ENCODE assay signal across 8 mouse cellular contexts in genomic region chr9:57629118-57629874, GRCm38 (mm10). TPM values are rescaled to one million over a fixed set of nuclear protein-coding genes. Genes with fewer than 3 reads are reported as not detected.
DNase-seq lines count a peak whose midpoint lies in the region; ATAC-seq and TF ChIP-seq lines count a peak whose summit lies in the region.

No protein-coding gene starts in this region.

- DNase-seq in CD4-positive, CD25-positive, alpha-beta regulatory T cell, adult 2 months (ENCODE audit: low read depth, low spot score), result peak; percentile 91
- DNase-seq in brain, adult 2 months (ENCODE audit: low read depth, low spot score), result peak; percentile 80
- peak; percentile 80 for DNase-seq in kidney, postnatal 14 days
- DNase-seq in liver, postnatal 0 days, result peak; percentile 88
- peak; percentile 49 for DNase-seq in testis, postnatal 14 days (ENCODE audit: low spot score)

- H3K4me1 ChIP-seq in heart, embryonic 16.5 days (ENCODE audit: control insufficient read depth, insufficient read depth, low read length), result peaks cover 9% of the 10 kb centered on the region
- peaks cover 6% of the 10 kb centered on the region for H3K4me1 ChIP-seq in liver, postnatal 0 days (ENCODE audit: insufficient read depth)
- no peaks in the 10 kb centered on the region for H3K4me1 ChIP-seq in neural tube, embryonic 14.5 days (ENCODE audit: control insufficient read depth, insufficient read depth, low read length)

- no peak for TF ChIP-seq EP300 in liver, postnatal 0 days (IDR thresholded peaks at IDR 0.05; ENCODE audit: low read depth)

- ATAC-seq in erythroid progenitor cell, adult 5-6 weeks (replicated peaks; ENCODE audit: low FRiP score, poor library complexity, severe bottlenecking), result peak; percentile 62
- ATAC-seq in heart, embryonic 16.5 days (replicated peaks; ENCODE audit: extremely low read depth, insufficient read depth, low FRiP score), result peak; percentile 68
- peak; percentile 68 for ATAC-seq in liver, postnatal 0 days
- peak; percentile 75 for ATAC-seq in neural tube, embryonic 14.5 days (ENCODE audit: low read depth)

- no peaks in the 10 kb centered on the region for H3K27me3 ChIP-seq in heart, embryonic 16.5 days (ENCODE audit: control insufficient read depth, insufficient read depth, low read length)
- no peaks in the 10 kb centered on the region for H3K27me3 ChIP-seq in liver, postnatal 0 days (ENCODE audit: insufficient read depth, low read length)
- no peaks in the 10 kb centered on the region for H3K27me3 ChIP-seq in neural tube, embryonic 14.5 days (ENCODE audit: control insufficient read depth, insufficient read depth, low read length)

- H3K9me3 ChIP-seq in heart, embryonic 16.5 days (replicated peaks; ENCODE audit: control insufficient read depth, low read length), result no peaks in the 10 kb centered on the region
- H3K9me3 ChIP-seq in liver, postnatal 0 days (ENCODE audit: low read length), result no peaks in the 10 kb centered on the region
- H3K9me3 ChIP-seq in neural tube, embryonic 14.5 days (ENCODE audit: control insufficient read depth, low read length), result no peaks in the 10 kb centered on the region

- no peak overlapping the region for H3K9ac ChIP-seq in heart, embryonic 16.5 days (ENCODE audit: low read length)
- no peak overlapping the region for H3K9ac ChIP-seq in liver, postnatal 0 days (replicated peaks)
- no peak overlapping the region for H3K9ac ChIP-seq in neural tube, embryonic 14.5 days (replicated peaks; ENCODE audit: low read depth, low read length)

- 65% methylated on average over 14 of the region's 14 CpGs for WGBS in heart, embryonic 16.5 days
- 59% methylated on average over 14 of the region's 14 CpGs for WGBS in liver, postnatal 0 days (ENCODE audit: insufficient replicate concordance)
- WGBS in neural tube, embryonic 14.5 days, result 68% methylated on average over 14 of the region's 14 CpGs

- no peak overlapping the region for H3K4me2 ChIP-seq in heart, embryonic 16.5 days (ENCODE audit: low read depth, low read length)
- no peak overlapping the region for H3K4me2 ChIP-seq in liver, postnatal 0 days (ENCODE audit: low read depth, low read length)
- no peak overlapping the region for H3K4me2 ChIP-seq in neural tube, embryonic 14.5 days (ENCODE audit: low read depth, low read length)

- H3K4me3 ChIP-seq in heart, embryonic 16.5 days (ENCODE audit: low read length), result no peak overlapping the region
- H3K4me3 ChIP-seq in liver, postnatal 0 days (ENCODE audit: low read depth, low read length), result no peak overlapping the region
- no peak overlapping the region for H3K4me3 ChIP-seq in neural tube, embryonic 14.5 days (ENCODE audit: low read depth, low read length)

- H3K27ac ChIP-seq in heart, embryonic 16.5 days (ENCODE audit: low read length), result no peak overlapping the region
- H3K27ac ChIP-seq in liver, postnatal 0 days (ENCODE audit: low read depth), result peak overlapping the region; percentile 11; the same call in 1 of the 2 replicates
- H3K27ac ChIP-seq in neural tube, embryonic 14.5 days (ENCODE audit: low read depth, low read length), result no peak overlapping the region

- peaks cover 35% of the 10 kb centered on the region for H3K36me3 ChIP-seq in heart, embryonic 16.5 days (ENCODE audit: control insufficient read depth, insufficient read depth)
- peaks cover 69% of the 10 kb centered on the region for H3K36me3 ChIP-seq in liver, postnatal 0 days (replicated peaks; ENCODE audit: insufficient read depth, low read length)
- peaks cover 54% of the 10 kb centered on the region for H3K36me3 ChIP-seq in neural tube, embryonic 14.5 days (ENCODE audit: control insufficient read depth, insufficient read depth, low read length)

- TF ChIP-seq CTCF in liver, postnatal 0 days (IDR thresholded peaks at IDR 0.05; ENCODE audit: low read depth), result peak; percentile 99

RNA-seq across cellular contexts. Expression of gene Lman1l, which starts 8.7 kb away (rescaled TPM):
- not detected in 2 replicates for total RNA-seq in erythroid progenitor cell, adult 5-6 weeks (2015; ENCODE audit: low replicate concordance)
- total RNA-seq in erythroid progenitor cell, adult 5-6 weeks (2017; ENCODE audit: low replicate concordance), result not detected in 2 replicates
- polyA plus RNA-seq in heart, embryonic 16.5 days (2015; fragmentation: Nextera tagmentation; extraction: Ambion mirVana), result 0.11 TPM in 1 of 2 replicates, not detected in the other
- polyA plus RNA-seq in liver, postnatal 0 days (2015; fragmentation: Nextera tagmentation; extraction: Ambion mirVana), result not detected in 2 replicates
- polyA plus RNA-seq in neural tube, embryonic 14.5 days (2014; fragmentation: Nextera tagmentation; extraction: Ambion mirVana), result not detected in 2 replicates

RNA-seq across cellular contexts. Expression of gene Cplx3, which starts 23.2 kb away (rescaled TPM):
- total RNA-seq in erythroid progenitor cell, adult 5-6 weeks (2015; ENCODE audit: low replicate concordance), result not detected in 2 replicates
- total RNA-seq in erythroid progenitor cell, adult 5-6 weeks (2017; ENCODE audit: low replicate concordance), result not detected in 2 replicates
- polyA plus RNA-seq in heart, embryonic 16.5 days (2015; fragmentation: Nextera tagmentation; extraction: Ambion mirVana), result not detected in 2 replicates
- not detected in 2 replicates for polyA plus RNA-seq in liver, postnatal 0 days (2015; fragmentation: Nextera tagmentation; extraction: Ambion mirVana)
- 0.13 TPM in 1 of 2 replicates, not detected in the other for polyA plus RNA-seq in neural tube, embryonic 14.5 days (2014; fragmentation: Nextera tagmentation; extraction: Ambion mirVana)

RNA-seq across cellular contexts. Expression of gene Csk, which starts 24.1 kb away (rescaled TPM):
- 34.6 and 46.1 TPM in 2 replicates for total RNA-seq in erythroid progenitor cell, adult 5-6 weeks (2015; ENCODE audit: low replicate concordance)
- total RNA-seq in erythroid progenitor cell, adult 5-6 weeks (2017; ENCODE audit: low replicate concordance), result 46.2 and 46.5 TPM in 2 replicates
- 20.4 and 29.9 TPM in 2 replicates for polyA plus RNA-seq in heart, embryonic 16.5 days (2015; fragmentation: Nextera tagmentation; extraction: Ambion mirVana)
- 13.6 and 15.5 TPM in 2 replicates for polyA plus RNA-seq in liver, postnatal 0 days (2015; fragmentation: Nextera tagmentation; extraction: Ambion mirVana)
- 33.4 and 46.2 TPM in 2 replicates for polyA plus RNA-seq in neural tube, embryonic 14.5 days (2014; fragmentation: Nextera tagmentation; extraction: Ambion mirVana)

RNA-seq across cellular contexts. Expression of gene Ulk3, which starts 40.0 kb away (rescaled TPM):
- total RNA-seq in erythroid progenitor cell, adult 5-6 weeks (2015; ENCODE audit: low replicate concordance), result 1.1 and 3.4 TPM in 2 replicates
- total RNA-seq in erythroid progenitor cell, adult 5-6 weeks (2017; ENCODE audit: low replicate concordance), result 0.98 and 5.9 TPM in 2 replicates
- 17.9 and 20.1 TPM in 2 replicates for polyA plus RNA-seq in heart, embryonic 16.5 days (2015; fragmentation: Nextera tagmentation; extraction: Ambion mirVana)
- polyA plus RNA-seq in liver, postnatal 0 days (2015; fragmentation: Nextera tagmentation; extraction: Ambion mirVana), result 3.6 and 3.7 TPM in 2 replicates
- 26.1 and 28.4 TPM in 2 replicates for polyA plus RNA-seq in neural tube, embryonic 14.5 days (2014; fragmentation: Nextera tagmentation; extraction: Ambion mirVana)

RNA-seq across cellular contexts. Expression of gene Cyp1a2, which starts 54.2 kb away (rescaled TPM):
- total RNA-seq in erythroid progenitor cell, adult 5-6 weeks (2015; ENCODE audit: low replicate concordance), result not detected in 2 replicates
- not detected in 2 replicates for total RNA-seq in erythroid progenitor cell, adult 5-6 weeks (2017; ENCODE audit: low replicate concordance)
- polyA plus RNA-seq in heart, embryonic 16.5 days (2015; fragmentation: Nextera tagmentation; extraction: Ambion mirVana), result 0.07 TPM in 1 of 2 replicates, not detected in the other
- polyA plus RNA-seq in liver, postnatal 0 days (2015; fragmentation: Nextera tagmentation; extraction: Ambion mirVana), result 19.9 and 30.7 TPM in 2 replicates
- polyA plus RNA-seq in neural tube, embryonic 14.5 days (2014; fragmentation: Nextera tagmentation; extraction: Ambion mirVana), result not detected in 2 replicates
